Mouse (Mus musculus) heart, adult 2 months (tissue): ENCODE data around the gene Eml6. TPM values are rescaled to one million over a fixed set of nuclear protein-coding genes. Genes with fewer than 3 reads are reported as not detected.

Source experiments
- DNase-seq, 2 experiments: peaks; one replicate each; pipeline ENCODE4 v3.0.0; 2021
- H3K27ac ChIP-seq: fragments of 200-600 bp; 2 replicates; pipeline ENCODE4 v1.8.1; 2022
- H3K27me3 ChIP-seq: fragments of 200-500 bp; 2 replicates; pipeline ENCODE4 v1.6.1; 2012; ENCODE audit warnings: mild to moderate bottlenecking, low read length, inconsistent platforms, mixed read lengths; ENCODE audit not compliant: control insufficient read depth, insufficient read depth
- H3K36me3 ChIP-seq: fragments of 200-500 bp; 2 replicates; pipeline ENCODE4 v1.6.1; 2012; ENCODE audit warnings: low read length, inconsistent platforms; ENCODE audit not compliant: control insufficient read depth, insufficient read depth
- H3K4me1 ChIP-seq: fragments of 200-500 bp; 2 replicates; pipeline ENCODE4 v1.6.1; 2011; ENCODE audit warnings: low read length; ENCODE audit not compliant: control insufficient read depth, insufficient read depth
- H3K4me3 ChIP-seq: fragments of 200-600 bp; 2 replicates; pipeline ENCODE4 v1.8.1; 2022
- H3K79me2 ChIP-seq: fragments of 200-500 bp; replicated peaks from 2 replicates; pipeline ENCODE4 v1.6.1; 2012; ENCODE audit warnings: mild to moderate bottlenecking, inconsistent platforms, low read length, moderate library complexity, mixed read lengths; ENCODE audit not compliant: control insufficient read depth, insufficient read depth
- H3K9ac ChIP-seq: fragments of 200-500 bp; 2 replicates; pipeline ENCODE4 v1.6.1; 2012; ENCODE audit warnings: low read depth, mild to moderate bottlenecking, control low read depth, inconsistent platforms, low read length, mixed read lengths
- CTCF ChIP-seq: fragments of 200-600 bp; IDR thresholded peaks from 2 replicates; pipeline ENCODE4 v1.8.1; 2022; ENCODE audit warnings: antibody characterized with exemption, mild to moderate bottlenecking, moderate library complexity
- EP300 ChIP-seq: fragments of 200-500 bp; IDR thresholded peaks from 2 replicates; pipeline ENCODE4 v1.6.1; 2011; ENCODE audit warnings: low read depth, low read length, control low read depth; ENCODE audit not compliant: insufficient read depth
- POLR2A ChIP-seq: fragments of 200-500 bp; IDR thresholded peaks from 2 replicates; pipeline ENCODE4 v1.6.1; 2011; ENCODE audit warnings: mild to moderate bottlenecking, low read depth, low read length, control low read depth; ENCODE audit not compliant: insufficient read depth
- WGBS: fragments of 180-500 bp; shearing (Covaris S2); methylation state at CpG from one replicate; pipeline ENCODE4 v1.1.7; 2018; 5-methylcytosine and 5-hydroxymethylcytosine counted together
- intact Hi-C: fragments of 180-260 bp; cut with DNase I; formaldehyde crosslinking; loops from one replicate; pipeline ENCODE4 v1.15.1; 2025
- polyA plus RNA-seq: library from polyadenylated mRNA; depleted of rRNA; stranded (reverse); fragments of >200 nt; gene quantifications from 2 replicates; pipeline ENCODE4 v1.2.3, GENCODE M21; 2012
- total RNA-seq, 2 experiments: library from RNA; stranded (reverse); gene quantifications; 2 replicates each; pipeline ENCODE4 v1.2.3; 2021

Eml6 gene
- total and polyA plus RNA-seq, 3 experiments, result 2.0 to 2.2 (median 2.1) TPM

GRCm38 (mm10) chr11:29746203-29746602, 279.6 kb downstream of the Eml6 start:
- Histone ChIP-seq H3K27ac (no peak overlapping the region), H3K27me3 (no peaks in the 10 kb centered on the region), H3K79me2 (no peaks in the 10 kb centered on the region), H3K36me3 (peaks cover 2% of the 10 kb centered on the region), H3K4me1 (no peaks in the 10 kb centered on the region), H3K9ac (no peak overlapping the region), H3K4me3 (no peak overlapping the region)
- intact Hi-C loops, result no loop called here
- 90% methylated on average over 9 of the region's 9 CpGs for WGBS
- no peak for DNase-seq
- TF ChIP-seq EP300 (no peak), CTCF (no peak), POLR2A (no peak)

- no peak for DNase-seq
- intact Hi-C loops, result no loop called here
- no peak overlapping the region for H3K4me3 ChIP-seq
- H3K36me3 ChIP-seq, result peaks cover 2% of the 10 kb centered on the region
- 52% methylated on average over 2 of the region's 2 CpGs for WGBS
- TF ChIP-seq EP300, result no peak
- TF ChIP-seq CTCF, result no peak
- H3K27ac ChIP-seq, result no peak overlapping the region
- H3K79me2 ChIP-seq, result no peaks in the 10 kb centered on the region
- H3K9ac ChIP-seq, result no peak overlapping the region
- no peaks in the 10 kb centered on the region for H3K27me3 ChIP-seq
- H3K4me1 ChIP-seq, result no peaks in the 10 kb centered on the region
Observed at GRCm38 (mm10) chr11:29745513-29745912, 280.3 kb downstream of the Eml6 start.

GRCm38 (mm10) chr11:29744760-29745430, 280.9 kb downstream of the Eml6 start:
- Histone ChIP-seq H3K79me2 (no peaks in the 10 kb centered on the region), H3K27ac (no peak overlapping the region), H3K36me3 (peaks cover 5% of the 10 kb centered on the region), H3K27me3 (no peaks in the 10 kb centered on the region), H3K4me1 (no peaks in the 10 kb centered on the region), H3K9ac (no peak overlapping the region), H3K4me3 (no peak overlapping the region)
- WGBS, result 93% methylated on average over 5 of the region's 5 CpGs
- intact Hi-C loops, result no loop called here
- no peak for DNase-seq
- TF ChIP-seq EP300 (no peak), CTCF (no peak), POLR2A (no peak)

- no peaks in the 10 kb centered on the region for H3K4me1 ChIP-seq
- DNase-seq, result no peak
- intact Hi-C loops, result no loop called here
- no peak for TF ChIP-seq CTCF
- TF ChIP-seq EP300, result no peak
- no peak for TF ChIP-seq POLR2A
- H3K27ac ChIP-seq, result no peak overlapping the region
- no peak overlapping the region for H3K9ac ChIP-seq
- H3K79me2 ChIP-seq, result no peaks in the 10 kb centered on the region
- peaks cover 11% of the 10 kb centered on the region for H3K36me3 ChIP-seq
- no peak overlapping the region for H3K4me3 ChIP-seq
- H3K27me3 ChIP-seq, result no peaks in the 10 kb centered on the region
- WGBS, result 89% methylated on average over 2 of the region's 2 CpGs
Observed at GRCm38 (mm10) chr11:29739752-29740151, 286.1 kb downstream of the Eml6 start.

- no peaks in the 10 kb centered on the region; the same call in none of the 2 replicates for H3K36me3 ChIP-seq
- intact Hi-C loops, result no loop called here
- H3K27ac ChIP-seq, result no peak overlapping the region
- no peak overlapping the region for H3K4me3 ChIP-seq
- TF ChIP-seq EP300, result no peak
- no peak for TF ChIP-seq POLR2A
- no peak for TF ChIP-seq CTCF
- H3K4me1 ChIP-seq, result peaks cover 2% of the 10 kb centered on the region; the same call in 1 of the 2 replicates
- 82% methylated on average over 1 of the region's 1 CpGs for WGBS
- no peaks in the 10 kb centered on the region; the same call in 1 of the 2 replicates for H3K79me2 ChIP-seq
- H3K27me3 ChIP-seq, result no peaks in the 10 kb centered on the region
- no peak overlapping the region for H3K9ac ChIP-seq
- DNase-seq, result no peak
Observed at GRCm38 (mm10) chr11:29727901-29728300, 297.9 kb downstream of the Eml6 start.

- intact Hi-C loops, result no loop called here
- TF ChIP-seq POLR2A (no peak), CTCF (peak; percentile 27; the same call in 1 of the 2 replicates)
- H3K36me3 ChIP-seq, result peaks cover 3% of the 10 kb centered on the region
- H3K4me3 ChIP-seq, result no peak overlapping the region
- peaks cover under 1% of the 10 kb centered on the region; the same call in 1 of the 2 replicates for H3K4me1 ChIP-seq
- no peak for DNase-seq
- no peaks in the 10 kb centered on the region; the same call in 1 of the 2 replicates for H3K79me2 ChIP-seq
- H3K27ac ChIP-seq, result no peak overlapping the region
- 84% methylated on average over 1 of the region's 1 CpGs for WGBS
- H3K9ac ChIP-seq, result no peak overlapping the region
- no peaks in the 10 kb centered on the region for H3K27me3 ChIP-seq
Observed at GRCm38 (mm10) chr11:29725610-29726009, 300.2 kb downstream of the Eml6 start.
